Mouse (Mus musculus): ENCODE results near the gene Zfp809. TPM values are rescaled to one million over a fixed set of nuclear protein-coding genes. Genes with fewer than 3 reads are reported as not detected.

The Zfp809 gene
- polyA plus RNA-seq, 1 experiment from 2014 or later: 9.3 TPM

GRCm38 (mm10) chr9:22258784-22259183, 33.3 kb downstream of the Zfp809 start:
- no peak for ATAC-seq
- Histone ChIP-seq H3K4me2 (ENCODE audit: low read length) (peak overlapping the region; percentile 62), H3K27ac (ENCODE audit: low read depth, low read length) (no peak overlapping the region), H3K9ac (ENCODE audit: low read depth, low read length) (peak overlapping the region; percentile 68; the same call in 1 of the 2 replicates), H3K36me3 (ENCODE audit: control insufficient read depth, insufficient read depth, low read length) (peaks cover 14% of the 10 kb centered on the region), H3K4me1 (ENCODE audit: control insufficient read depth, insufficient read depth, low read depth, low read length) (no peaks in the 10 kb centered on the region), H3K9me3 (ENCODE audit: control insufficient read depth, low read length) (peaks cover 10% of the 10 kb centered on the region), H3K4me3 (ENCODE audit: low read length) (peak overlapping the region; percentile 56), H3K27me3 (replicated peaks; ENCODE audit: control insufficient read depth, insufficient read depth, low read length) (no peaks in the 10 kb centered on the region)
- WGBS: 82% methylated on average over 8 of the region's 8 CpGs

GRCm38 (mm10) chr9:22259184-22260091, 33.9 kb downstream of the Zfp809 start, which contains the start of gene Zfp599:
Gene Zfp599, minus strand, starts transcription at chr9:22259895.
- peak within 1 kb of the TSS; percentile 62 for H3K4me2 ChIP-seq (ENCODE audit: low read length)
- H3K27ac ChIP-seq (ENCODE audit: low read depth, low read length): no peak within 1 kb of the TSS
- peak; percentile 97 for ATAC-seq
- no peaks in the 10 kb centered on the region for H3K27me3 ChIP-seq (replicated peaks; ENCODE audit: control insufficient read depth, insufficient read depth, low read length)
- peaks cover 9% of the 10 kb centered on the region for H3K36me3 ChIP-seq (ENCODE audit: control insufficient read depth, insufficient read depth, low read length)
- peaks cover 6% of the 10 kb centered on the region for H3K9me3 ChIP-seq (ENCODE audit: control insufficient read depth, low read length)
- peak within 1 kb of the TSS; percentile 56 for H3K4me3 ChIP-seq (ENCODE audit: low read length)
- H3K4me1 ChIP-seq (ENCODE audit: control insufficient read depth, insufficient read depth, low read depth, low read length): no peaks in the 10 kb centered on the region
- H3K9ac ChIP-seq (ENCODE audit: low read depth, low read length): peak within 1 kb of the TSS; percentile 68
- 2% methylated on average over 32 of the region's 35 CpGs for WGBS

- peak overlapping the region; percentile 68; the same call in 1 of the 2 replicates for H3K9ac ChIP-seq (ENCODE audit: low read depth, low read length)
- WGBS: 30% methylated on average over 3 of the region's 3 CpGs
- H3K4me3 ChIP-seq (ENCODE audit: low read length): peak overlapping the region; percentile 56
- H3K27me3 ChIP-seq (replicated peaks; ENCODE audit: control insufficient read depth, insufficient read depth, low read length): no peaks in the 10 kb centered on the region
- peak overlapping the region; percentile 62 for H3K4me2 ChIP-seq (ENCODE audit: low read length)
- H3K4me1 ChIP-seq (ENCODE audit: control insufficient read depth, insufficient read depth, low read depth, low read length): no peaks in the 10 kb centered on the region
- no peak for ATAC-seq
- H3K36me3 ChIP-seq (ENCODE audit: control insufficient read depth, insufficient read depth, low read length): peaks cover 7% of the 10 kb centered on the region
- H3K27ac ChIP-seq (ENCODE audit: low read depth, low read length): no peak overlapping the region
- H3K9me3 ChIP-seq (ENCODE audit: control insufficient read depth, low read length): peaks cover 6% of the 10 kb centered on the region
These were observed 34.5 kb downstream of the Zfp809 start for GRCm38 (mm10) chr9:22260092-22260422.

GRCm38 (mm10) chr9:22261594-22261993, 36.1 kb downstream of the Zfp809 start:
- Histone ChIP-seq H3K4me3 (ENCODE audit: low read length) (no peak overlapping the region), H3K36me3 (ENCODE audit: control insufficient read depth, insufficient read depth, low read length) (no peaks in the 10 kb centered on the region; the same call in 1 of the 2 replicates), H3K27ac (ENCODE audit: low read depth, low read length) (no peak overlapping the region), H3K9ac (ENCODE audit: low read depth, low read length) (no peak overlapping the region), H3K4me2 (ENCODE audit: low read length) (no peak overlapping the region), H3K9me3 (ENCODE audit: control insufficient read depth, low read length) (no peaks in the 10 kb centered on the region), H3K4me1 (ENCODE audit: control insufficient read depth, insufficient read depth, low read depth, low read length) (no peaks in the 10 kb centered on the region), H3K27me3 (replicated peaks; ENCODE audit: control insufficient read depth, insufficient read depth, low read length) (no peaks in the 10 kb centered on the region)
- WGBS: 89% methylated on average over 1 of the region's 1 CpGs
- ATAC-seq: no peak

- Histone ChIP-seq H3K9me3 (ENCODE audit: control insufficient read depth, low read length) (peaks cover 3% of the 10 kb centered on the region; the same call in 1 of the 2 replicates), H3K36me3 (ENCODE audit: control insufficient read depth, insufficient read depth, low read length) (no peaks in the 10 kb centered on the region), H3K4me1 (ENCODE audit: control insufficient read depth, insufficient read depth, low read depth, low read length) (no peaks in the 10 kb centered on the region), H3K9ac (ENCODE audit: low read depth, low read length) (no peak overlapping the region), H3K27ac (ENCODE audit: low read depth, low read length) (no peak overlapping the region), H3K4me3 (ENCODE audit: low read length) (no peak overlapping the region), H3K4me2 (ENCODE audit: low read length) (no peak overlapping the region), H3K27me3 (replicated peaks; ENCODE audit: control insufficient read depth, insufficient read depth, low read length) (no peaks in the 10 kb centered on the region)
- 91% methylated on average over 10 of the region's 10 CpGs for WGBS
- ATAC-seq: no peak
These were observed 37.1 kb downstream of the Zfp809 start for GRCm38 (mm10) chr9:22262611-22263010.

DNA sequence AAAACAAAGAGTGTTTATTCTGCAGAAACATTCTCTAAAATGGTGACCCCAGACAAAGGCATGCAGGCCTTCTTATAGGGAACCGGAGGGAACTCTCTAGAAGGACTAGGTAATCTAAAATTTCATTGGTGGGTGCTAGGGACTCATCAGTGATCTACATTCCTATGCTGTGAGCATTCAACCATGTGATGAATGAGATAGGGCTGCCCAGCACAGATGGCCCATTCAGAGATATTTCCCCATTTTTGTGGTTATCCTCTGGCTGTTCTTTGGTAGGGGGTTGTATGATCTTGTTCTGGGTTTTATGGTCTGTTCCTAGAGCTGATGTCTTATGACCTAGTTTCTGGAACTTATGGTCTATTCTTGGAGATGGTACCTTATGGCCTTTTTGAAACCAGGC, 43.4 kb downstream of the Zfp809 start:
- Histone ChIP-seq H3K27ac (ENCODE audit: low read depth, low read length) (no peak overlapping the region), H3K9ac (ENCODE audit: low read depth, low read length) (no peak overlapping the region), H3K36me3 (ENCODE audit: control insufficient read depth, insufficient read depth, low read length) (peaks cover 4% of the 10 kb centered on the region), H3K27me3 (replicated peaks; ENCODE audit: control insufficient read depth, insufficient read depth, low read length) (no peaks in the 10 kb centered on the region), H3K4me1 (ENCODE audit: control insufficient read depth, insufficient read depth, low read depth, low read length) (no peaks in the 10 kb centered on the region), H3K9me3 (ENCODE audit: control insufficient read depth, low read length) (peaks cover 4% of the 10 kb centered on the region; the same call in 1 of the 2 replicates), H3K4me2 (ENCODE audit: low read length) (no peak overlapping the region), H3K4me3 (ENCODE audit: low read length) (no peak overlapping the region)
- WGBS: 96% methylated on average over 1 of the region's 1 CpGs
- ATAC-seq: no peak

GRCm38 (mm10) chr9:22278733-22279132, 53.2 kb downstream of the Zfp809 start:
- Histone ChIP-seq H3K4me3 (ENCODE audit: low read length) (no peak overlapping the region), H3K9me3 (ENCODE audit: control insufficient read depth, low read length) (peaks cover 55% of the 10 kb centered on the region), H3K9ac (ENCODE audit: low read depth, low read length) (no peak overlapping the region), H3K4me2 (ENCODE audit: low read length) (no peak overlapping the region), H3K4me1 (ENCODE audit: control insufficient read depth, insufficient read depth, low read depth, low read length) (no peaks in the 10 kb centered on the region), H3K27ac (ENCODE audit: low read depth, low read length) (no peak overlapping the region), H3K36me3 (ENCODE audit: control insufficient read depth, insufficient read depth, low read length) (peaks cover 72% of the 10 kb centered on the region), H3K27me3 (replicated peaks; ENCODE audit: control insufficient read depth, insufficient read depth, low read length) (no peaks in the 10 kb centered on the region)
- ATAC-seq: no peak
- 98% methylated on average over 4 of the region's 4 CpGs for WGBS

Other genes with a start within 250 kb of the Zfp809 start
- gene Rgl3, start 236.3 kb upstream of the Zfp809 start, polyA plus RNA-seq (2015; fragmentation: Nextera tagmentation; extraction: Ambion mirVana): 2.0 and 2.1 TPM in 2 replicates
- gene Ccdc151, start 223.1 kb upstream of the Zfp809 start, polyA plus RNA-seq (2015; fragmentation: Nextera tagmentation; extraction: Ambion mirVana): 5.9 and 6.4 TPM in 2 replicates
- gene Prkcsh, start 222.9 kb upstream of the Zfp809 start, polyA plus RNA-seq (2015; fragmentation: Nextera tagmentation; extraction: Ambion mirVana): 93.7 and 97.3 TPM in 2 replicates
- gene Elavl3, start 173.7 kb upstream of the Zfp809 start, polyA plus RNA-seq (2015; fragmentation: Nextera tagmentation; extraction: Ambion mirVana): 77.8 and 80.4 TPM in 2 replicates
- gene Gm49318, start 154.5 kb upstream of the Zfp809 start, polyA plus RNA-seq (2015; fragmentation: Nextera tagmentation; extraction: Ambion mirVana): not detected in 2 replicates
- gene Zfp653, start 154.3 kb upstream of the Zfp809 start, polyA plus RNA-seq (2015; fragmentation: Nextera tagmentation; extraction: Ambion mirVana): 16.6 and 16.7 TPM in 2 replicates
- gene Ecsit, start 140.3 kb upstream of the Zfp809 start, polyA plus RNA-seq (2015; fragmentation: Nextera tagmentation; extraction: Ambion mirVana): 60.9 and 62.3 TPM in 2 replicates
- gene Cnn1, start 126.5 kb upstream of the Zfp809 start, polyA plus RNA-seq (2015; fragmentation: Nextera tagmentation; extraction: Ambion mirVana): 0.93 and 1.4 TPM in 2 replicates
- gene Elof1, start 108.5 kb upstream of the Zfp809 start, polyA plus RNA-seq (2015; fragmentation: Nextera tagmentation; extraction: Ambion mirVana): 192 TPM in 2 replicates
- 0.49 and 1.5 TPM in 2 replicates for gene Acp5, start 90.0 kb upstream of the Zfp809 start, polyA plus RNA-seq (2015; fragmentation: Nextera tagmentation; extraction: Ambion mirVana)
- gene Pigyl, start 68.9 kb upstream of the Zfp809 start, polyA plus RNA-seq (2015; fragmentation: Nextera tagmentation; extraction: Ambion mirVana): 89.8 and 97.6 TPM in 2 replicates
- gene Zfp872, start 37.6 kb upstream of the Zfp809 start, polyA plus RNA-seq (2015; fragmentation: Nextera tagmentation; extraction: Ambion mirVana): 0.79 and 1.1 TPM in 2 replicates
- 7.1 and 7.4 TPM in 2 replicates for gene Zfp599, start 34.2 kb downstream of the Zfp809 start, polyA plus RNA-seq (2015; fragmentation: Nextera tagmentation; extraction: Ambion mirVana)
- 23.0 and 25.0 TPM in 2 replicates for gene Zfp810, start 81.9 kb downstream of the Zfp809 start, polyA plus RNA-seq (2015; fragmentation: Nextera tagmentation; extraction: Ambion mirVana)
- gene Anln, start 163.5 kb downstream of the Zfp809 start, polyA plus RNA-seq (2015; fragmentation: Nextera tagmentation; extraction: Ambion mirVana): 4.1 and 6.2 TPM in 2 replicates
- gene 9530077C05Rik, start 185.8 kb downstream of the Zfp809 start, polyA plus RNA-seq (2015; fragmentation: Nextera tagmentation; extraction: Ambion mirVana): 16.0 and 19.3 TPM in 2 replicates
- gene Gm17545, start 228.6 kb downstream of the Zfp809 start, polyA plus RNA-seq (2015; fragmentation: Nextera tagmentation; extraction: Ambion mirVana): not detected in 2 replicates
- gene Rp9, start 244.0 kb downstream of the Zfp809 start, polyA plus RNA-seq (2015; fragmentation: Nextera tagmentation; extraction: Ambion mirVana): 65.2 and 68.3 TPM in 2 replicates

Measured in hindbrain, embryonic 16.5 days (tissue).